Mouse (Mus musculus) adrenal gland, postnatal 25 days (tissue): ENCODE measurements around the gene Olfr26. TPM values are rescaled to one million over a fixed set of nuclear protein-coding genes. Genes with fewer than 3 reads are reported as not detected.
"Not testable (repeated sequence)": the region's sequence is repeated elsewhere in the genome, so short reads cannot be mapped to it uniquely, and the experiment has no call there.

Experiments used
- DNase-seq: peaks from one replicate; pipeline ENCODE4 v3.0.0; 2021; ENCODE audit warnings: mixed read lengths
- long read RNA-seq: library from polyadenylated mRNA; stranded (forward); transcript quantifications from one replicate; pipeline ENCODE4 v2.0.0, GENCODE M21; 2021
- total RNA-seq: library from RNA; stranded (reverse); gene quantifications from 2 replicates; pipeline ENCODE4 v1.2.3, GENCODE M21; 2021

The Olfr26 gene
- total RNA-seq: not detected in 2 replicates
- long read RNA-seq: 0 reads

GRCm38 (mm10) chr9:38854760-38855159 lies at the start of gene Olfr26:
TSS of gene Olfr26 (plus strand) at chr9:38855060.
- no peak for DNase-seq

- DNase-seq: no peak
Observed at GRCm38 (mm10) chr9:38805696-38806095, 49.2 kb upstream of the Olfr26 start.

DNA sequence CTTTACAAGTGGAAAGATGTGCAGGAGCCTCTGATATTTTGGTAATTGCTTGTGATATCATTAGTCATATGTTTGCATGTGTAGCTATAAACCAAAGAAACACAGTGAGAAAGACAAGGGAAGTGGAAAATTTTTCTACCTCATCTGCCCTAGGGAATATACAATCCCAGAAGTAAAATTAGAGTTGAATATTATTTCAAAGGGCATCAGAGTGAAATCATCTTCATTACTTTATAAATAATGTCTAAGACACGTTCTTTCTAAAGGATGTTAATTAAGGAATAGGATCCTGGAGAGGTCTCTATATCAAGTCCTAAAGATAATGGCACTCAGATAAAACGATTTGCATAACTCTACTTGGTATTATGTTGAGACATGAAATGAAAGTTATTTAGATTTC lies 40.5 kb upstream of the Olfr26 start, which contains the start of gene Olfr922:
Olfr922 (plus strand) TSS at position 301 of the 400 bp plus-strand sequence.
- DNase-seq: no peak

- no peak for DNase-seq
Observed at GRCm38 (mm10) chr9:38815458-38815986, 39.3 kb upstream of the Olfr26 start.

GRCm38 (mm10) chr9:38826245-38826644 lies 28.6 kb upstream of the Olfr26 start, which contains the start of gene Olfr923:
TSS of gene Olfr923 (plus strand) at chr9:38826545.
- no peak for DNase-seq

DNA sequence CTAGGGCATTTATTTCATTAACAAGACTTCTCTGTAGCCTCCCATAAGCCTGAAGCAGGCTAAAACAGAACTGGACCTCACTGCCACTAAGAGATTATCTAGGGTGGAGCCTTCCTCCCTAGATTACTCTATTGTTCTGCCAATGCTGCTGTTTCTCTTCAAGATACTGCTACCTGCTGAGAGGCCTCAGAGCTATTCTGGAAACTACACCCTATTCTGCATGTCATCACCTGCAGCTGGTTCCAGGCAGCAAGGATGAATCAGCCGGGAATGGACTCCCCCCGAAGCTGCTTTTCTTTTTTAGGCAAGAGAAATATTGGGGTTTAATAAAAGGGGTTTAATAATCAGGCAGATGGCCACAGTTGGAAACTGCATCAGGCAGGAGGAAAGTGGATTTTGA lies 21.8 kb upstream of the Olfr26 start:
- DNase-seq: no peak

- DNase-seq: no peak
Observed at GRCm38 (mm10) chr9:38844149-38844548, 10.7 kb upstream of the Olfr26 start, which contains the start of gene Olfr924. TSS of gene Olfr924 (plus strand) at chr9:38844449.

DNA sequence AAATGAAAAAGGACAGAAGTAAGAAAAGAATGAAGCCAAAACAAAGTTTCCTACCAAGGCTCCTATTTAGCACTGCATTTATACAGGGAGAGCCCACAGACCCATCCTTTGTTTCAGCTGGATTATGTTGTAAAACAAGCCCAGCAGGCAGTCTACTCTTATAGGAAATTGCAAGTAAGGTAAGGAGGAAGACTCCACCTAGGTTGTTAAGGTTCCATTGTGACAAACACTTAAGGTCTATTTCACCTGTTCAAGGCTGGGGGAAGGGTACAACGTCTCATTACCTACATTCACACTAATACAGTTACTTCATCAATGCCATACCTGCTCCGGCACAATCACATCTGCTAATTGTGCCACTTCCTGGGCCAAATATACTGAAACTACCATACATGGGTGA lies 20.0 kb downstream of the Olfr26 start:
- DNase-seq: not testable (repeated sequence)

DNA sequence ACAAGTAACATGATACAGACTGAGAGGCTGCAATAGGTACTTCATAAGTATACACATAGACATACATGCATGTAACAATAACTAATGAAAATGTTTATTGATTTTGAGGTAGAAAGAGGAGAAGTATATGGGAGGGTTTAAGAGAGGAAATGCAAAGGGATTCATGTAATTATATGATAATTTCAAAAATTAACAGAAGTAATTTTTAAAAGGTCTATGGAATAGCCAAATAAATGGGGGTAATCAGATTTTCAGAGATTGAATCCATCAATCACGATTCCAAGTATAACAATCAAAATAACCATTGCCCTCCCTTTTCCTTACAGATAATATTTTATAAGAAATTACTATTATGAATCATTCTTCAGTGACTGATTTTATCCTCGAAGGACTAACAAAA lies 22.0 kb downstream of the Olfr26 start, which contains the start of gene Olfr926:
Olfr926 (plus strand) TSS at position 301 of the 400 bp plus-strand sequence.
- no peak for DNase-seq

Other genes with a start within 250 kb of the Olfr26 start
- gene Olfr914, start 250.0 kb upstream of the Olfr26 start, total RNA-seq: not detected in 2 replicates
- not detected in 2 replicates for gene Olfr916, start 195.2 kb upstream of the Olfr26 start, total RNA-seq
- gene Olfr917, start 189.2 kb upstream of the Olfr26 start, total RNA-seq: not detected in 2 replicates
- not detected in 2 replicates for gene Olfr918, start 180.5 kb upstream of the Olfr26 start, total RNA-seq
- not detected in 2 replicates for gene Olfr919, start 151.4 kb upstream of the Olfr26 start, total RNA-seq
- 39.8 and 55.8 TPM in 2 replicates for gene Vwa5a, start 136.8 kb upstream of the Olfr26 start, total RNA-seq
- gene Olfr920, start 102.8 kb upstream of the Olfr26 start, total RNA-seq: 0.14 and 0.46 TPM in 2 replicates
- gene Olfr921, start 82.0 kb upstream of the Olfr26 start, total RNA-seq: not detected in 2 replicates
- gene Olfr922, start 40.4 kb upstream of the Olfr26 start, total RNA-seq: not detected in 2 replicates
- gene Olfr923, start 28.5 kb upstream of the Olfr26 start, total RNA-seq: not detected in 2 replicates
- not detected in 2 replicates for gene Olfr924, start 10.6 kb upstream of the Olfr26 start, total RNA-seq
- gene Olfr926, start 22.1 kb downstream of the Olfr26 start, total RNA-seq: not detected in 2 replicates
- gene Olfr930, start 74.7 kb downstream of the Olfr26 start, total RNA-seq: not detected in 2 replicates
- gene Olfr933, start 117.3 kb downstream of the Olfr26 start, total RNA-seq: not detected in 2 replicates
- gene Olfr934, start 133.3 kb downstream of the Olfr26 start, total RNA-seq: not detected in 2 replicates
- not detected in 2 replicates for gene Olfr935, start 144.6 kb downstream of the Olfr26 start, total RNA-seq
- gene Olfr146, start 168.3 kb downstream of the Olfr26 start, total RNA-seq: not detected in 2 replicates
- not detected in 2 replicates for gene Olfr937, start 209.9 kb downstream of the Olfr26 start, total RNA-seq
- gene Olfr938, start 223.8 kb downstream of the Olfr26 start, total RNA-seq: not detected in 2 replicates